Mouse (Mus musculus): ENCODE results near the gene Cdc34. TPM values are rescaled to one million over a fixed set of nuclear protein-coding genes. Genes with fewer than 3 reads are reported as not detected.

Cdc34 gene
- 10 to 100 TPM; 67.0 to 70.2 TPM for total RNA-seq (2021)

DNA sequence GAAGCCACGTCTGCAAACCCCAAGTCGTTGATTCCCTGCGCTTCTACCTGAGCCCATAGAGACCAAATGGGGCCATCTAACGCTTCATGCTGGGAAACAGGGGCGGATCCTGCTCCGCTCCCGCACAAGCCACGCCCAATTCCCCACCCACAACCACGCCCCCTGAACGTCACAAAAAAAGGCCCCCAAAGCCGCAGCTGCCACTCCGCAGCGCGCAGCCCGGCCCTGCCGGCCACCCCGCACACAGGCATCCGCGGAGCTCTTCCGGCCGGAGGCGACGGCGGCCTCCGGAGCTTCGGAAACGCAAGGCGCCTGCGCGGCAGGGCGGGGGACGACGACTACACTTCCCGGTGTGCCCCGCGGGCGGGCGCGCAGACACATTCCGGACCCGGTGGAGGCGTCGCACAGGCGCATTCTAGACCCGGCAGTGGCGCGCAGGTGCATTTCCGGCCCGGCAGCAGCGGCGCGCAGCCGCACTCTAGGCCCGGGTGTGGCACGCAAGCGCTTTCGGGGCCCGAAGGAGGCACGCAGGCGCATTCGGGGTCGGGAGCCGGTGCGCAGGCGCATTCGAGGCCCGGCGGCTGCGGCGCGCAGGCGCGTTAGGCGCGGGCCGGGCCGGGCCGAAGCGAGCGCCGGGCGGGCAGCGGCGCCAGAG is at the start of gene Cdc34:
Gene Cdc34 (plus strand): TSS at position 605 of the 655 bp plus-strand sequence.
- peak; percentile 100 for DNase-seq

DNA sequence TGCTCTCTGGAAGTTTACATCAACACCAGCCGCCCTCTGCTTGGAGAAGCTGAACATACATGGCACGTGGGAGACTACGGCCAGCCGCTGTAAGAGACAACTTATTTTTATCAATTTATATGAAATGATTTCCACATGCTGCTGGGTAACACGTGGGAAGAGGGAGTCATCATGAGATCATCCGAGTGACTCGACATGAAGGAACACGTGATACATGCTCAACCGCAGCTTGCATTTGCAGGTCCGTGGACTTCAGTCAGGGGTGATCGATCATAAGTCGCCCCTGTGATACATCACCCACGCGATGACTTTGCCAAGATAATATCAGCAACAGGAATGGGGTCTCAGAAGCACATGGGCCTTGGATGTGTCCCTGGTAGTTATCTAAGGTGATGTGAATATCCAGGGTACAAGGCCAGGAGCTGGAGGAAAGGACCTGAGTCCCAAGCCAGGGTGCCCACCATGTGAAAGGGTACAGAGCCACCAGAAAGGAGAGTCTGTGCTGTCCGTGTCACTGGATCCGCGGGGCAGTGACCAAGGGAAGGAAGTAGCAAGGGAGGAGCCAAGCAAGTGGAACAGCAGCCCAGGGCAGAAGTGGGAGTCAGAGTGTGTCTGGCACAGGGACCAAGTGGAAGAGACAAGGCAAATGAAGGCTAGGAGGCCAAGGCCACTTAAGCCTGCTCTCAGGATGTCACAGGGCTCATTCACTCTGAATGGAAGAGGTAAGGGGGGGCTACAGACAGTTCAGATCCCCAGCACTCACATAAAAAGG is 48.8 kb upstream of the Cdc34 start:
- no peak for DNase-seq

DNA sequence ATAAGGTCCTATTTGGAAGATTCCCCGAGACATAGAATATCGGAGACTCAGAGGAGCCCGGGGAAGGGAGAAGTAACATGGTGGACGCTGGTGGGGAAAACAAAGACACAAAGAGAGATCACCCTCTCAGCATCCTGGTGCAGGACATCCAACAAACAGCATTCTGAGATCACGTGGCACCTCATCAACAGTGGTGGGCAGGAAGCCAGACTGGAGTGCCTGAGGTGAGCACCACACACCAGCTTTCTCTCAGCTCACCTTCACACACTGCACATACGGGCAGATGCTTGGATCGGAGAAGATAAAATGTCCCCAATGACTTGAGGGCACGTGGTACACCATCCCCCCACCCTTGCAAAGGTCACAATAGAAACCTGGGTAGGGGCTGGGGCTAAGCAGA is 45.7 kb upstream of the Cdc34 start:
- no peak for DNase-seq

- peak; percentile 82 to 84 for DNase-seq
These were observed 44.6 kb upstream of the Cdc34 start, which contains the start of gene Shc2 for GRCm38 (mm10) chr10:79637128-79638110. Shc2 (minus strand) TSS chr10:79637918.

GRCm38 (mm10) chr10:79638486-79639204 is 43.4 kb upstream of the Cdc34 start:
- DNase-seq = peak; percentile 51 to 52

GRCm38 (mm10) chr10:79645711-79646110 is 36.3 kb upstream of the Cdc34 start, which contains the start of gene Odf3l2:
Odf3l2 (minus strand) TSS chr10:79645738.
- DNase-seq = no peak

DNA sequence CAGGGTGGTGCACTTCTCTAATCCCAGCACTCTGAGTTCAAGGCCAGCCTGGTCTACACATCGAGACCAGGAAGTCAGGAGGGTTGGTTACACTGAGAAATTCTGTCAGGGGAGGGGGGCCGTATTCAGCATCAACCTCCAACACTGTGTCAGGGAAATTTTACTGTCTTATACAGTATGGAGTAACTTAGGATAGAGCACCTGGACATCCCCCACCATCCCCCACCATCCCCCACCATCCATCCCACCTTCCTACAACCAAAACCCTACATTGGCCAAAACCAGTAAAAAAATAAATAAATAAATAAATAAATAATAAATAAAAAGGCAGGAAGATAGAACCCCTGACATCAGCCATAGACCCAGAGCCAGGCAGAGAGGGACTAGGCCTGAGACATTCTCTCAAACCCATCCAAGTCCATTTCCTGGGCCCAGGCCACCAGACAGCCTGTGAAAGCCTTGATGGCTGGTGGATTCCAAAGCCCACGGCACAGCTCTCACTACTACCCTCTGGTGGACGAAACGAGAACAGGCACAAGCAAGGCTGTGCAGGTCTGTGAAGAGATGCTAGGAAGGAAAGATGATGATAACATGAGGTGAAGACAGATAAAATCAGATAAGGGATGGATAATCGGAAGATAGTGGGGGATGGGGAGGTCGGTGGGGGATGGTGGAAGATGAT is 32.8 kb upstream of the Cdc34 start:
- peak; percentile 66 to 68 for DNase-seq

GRCm38 (mm10) chr10:79652789-79653188 is 29.2 kb upstream of the Cdc34 start:
- no peak for DNase-seq

GRCm38 (mm10) chr10:79654946-79655395 is 27.0 kb upstream of the Cdc34 start:
- peak; percentile 62 to 73 for DNase-seq

DNA sequence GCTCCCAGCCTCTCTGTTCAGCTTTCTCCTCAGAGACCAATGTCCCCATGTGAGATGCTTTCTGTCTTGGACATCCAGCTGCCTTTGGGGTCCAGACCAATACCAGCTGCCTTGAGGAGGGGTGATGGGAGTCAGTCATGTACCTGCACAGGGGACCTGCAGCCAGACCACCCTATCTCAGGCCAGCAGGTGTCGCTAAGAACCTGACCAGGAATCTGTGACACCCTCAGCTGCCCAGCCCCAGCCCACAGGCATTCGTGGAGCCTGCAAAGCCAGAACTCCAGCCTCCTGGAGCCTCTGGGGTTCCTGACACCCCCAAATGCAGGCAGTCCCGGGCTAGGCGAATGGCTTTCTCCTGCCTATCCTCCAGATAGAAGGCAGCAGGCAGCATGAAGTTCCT is 23.2 kb upstream of the Cdc34 start:
- DNase-seq = no peak

DNA sequence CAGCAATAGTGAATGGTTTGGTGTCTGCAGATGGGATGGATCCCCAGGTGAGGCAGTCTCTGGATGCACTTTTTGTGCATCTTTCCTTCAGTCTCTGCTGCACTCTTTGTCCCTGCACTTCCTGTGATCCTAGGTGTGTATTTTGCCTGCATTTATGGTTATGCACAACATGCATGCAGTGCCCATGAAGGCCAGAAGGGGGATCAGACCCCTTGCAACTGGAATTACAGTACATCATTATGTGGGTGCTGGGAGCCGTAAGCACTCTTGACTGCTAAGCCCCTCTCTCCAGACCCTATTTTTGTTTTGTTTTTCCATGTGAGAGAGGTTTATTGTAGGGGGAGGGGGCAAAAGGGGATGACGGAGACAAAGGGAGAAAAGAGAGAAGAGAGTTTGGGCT is 21.7 kb upstream of the Cdc34 start:
- no peak for DNase-seq

- no peak for DNase-seq
These were observed 20.1 kb upstream of the Cdc34 start for GRCm38 (mm10) chr10:79661861-79662260.

DNA sequence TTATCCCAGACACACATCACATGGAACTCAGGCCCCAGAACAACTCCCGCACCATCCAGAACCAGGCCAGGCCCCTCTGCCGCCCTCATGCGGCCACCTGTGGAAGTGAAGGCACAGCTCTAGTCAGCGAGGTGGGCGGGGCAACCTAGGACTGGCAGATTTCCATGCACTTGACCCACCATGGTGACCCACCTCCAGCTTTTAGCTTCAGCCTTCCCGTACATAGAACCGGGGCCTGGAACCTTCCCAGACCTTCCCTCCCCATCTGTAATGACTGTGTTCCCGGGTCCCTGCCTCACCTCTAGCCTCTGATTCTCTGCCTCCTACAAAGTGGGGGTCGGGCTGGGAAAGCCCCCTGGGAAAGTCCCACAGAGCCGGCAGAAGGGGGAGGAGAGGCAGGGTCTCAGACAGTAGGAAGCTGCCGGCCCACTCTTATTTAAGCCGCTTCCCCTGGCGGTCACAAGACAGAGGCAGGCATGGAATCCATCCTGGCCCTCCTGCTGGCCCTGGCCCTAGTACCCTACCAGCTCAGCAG is 17.8 kb upstream of the Cdc34 start, which contains the start of gene Madcam1:
Gene Madcam1 (plus strand): TSS at position 429 of the 535 bp plus-strand sequence.
- DNase-seq = peak in 1 of 2 experiments; percentile 66

- no peak for DNase-seq
These were observed 16.9 kb upstream of the Cdc34 start for GRCm38 (mm10) chr10:79665051-79665450.

DNA sequence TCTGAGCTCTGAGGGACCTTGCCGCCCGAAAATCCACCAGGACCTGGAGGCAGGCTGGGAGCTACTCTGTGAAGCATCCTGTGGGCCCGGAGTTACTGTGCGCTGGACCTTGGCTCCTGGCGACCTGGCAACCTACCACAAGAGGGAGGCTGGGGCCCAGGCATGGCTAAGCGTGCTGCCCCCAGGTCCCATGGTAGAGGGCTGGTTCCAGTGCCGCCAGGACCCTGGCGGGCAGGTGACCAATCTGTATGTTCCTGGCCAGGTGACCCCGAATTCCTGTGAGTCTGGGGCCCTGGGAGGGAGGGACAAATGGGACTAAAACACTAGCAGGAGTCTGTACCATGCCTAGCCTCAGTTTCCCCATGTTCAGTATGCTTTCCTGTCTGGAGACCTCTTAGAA is 15.5 kb upstream of the Cdc34 start:
- no peak for DNase-seq

- no peak for DNase-seq
These were observed 13.9 kb upstream of the Cdc34 start for GRCm38 (mm10) chr10:79668076-79668475.

DNA sequence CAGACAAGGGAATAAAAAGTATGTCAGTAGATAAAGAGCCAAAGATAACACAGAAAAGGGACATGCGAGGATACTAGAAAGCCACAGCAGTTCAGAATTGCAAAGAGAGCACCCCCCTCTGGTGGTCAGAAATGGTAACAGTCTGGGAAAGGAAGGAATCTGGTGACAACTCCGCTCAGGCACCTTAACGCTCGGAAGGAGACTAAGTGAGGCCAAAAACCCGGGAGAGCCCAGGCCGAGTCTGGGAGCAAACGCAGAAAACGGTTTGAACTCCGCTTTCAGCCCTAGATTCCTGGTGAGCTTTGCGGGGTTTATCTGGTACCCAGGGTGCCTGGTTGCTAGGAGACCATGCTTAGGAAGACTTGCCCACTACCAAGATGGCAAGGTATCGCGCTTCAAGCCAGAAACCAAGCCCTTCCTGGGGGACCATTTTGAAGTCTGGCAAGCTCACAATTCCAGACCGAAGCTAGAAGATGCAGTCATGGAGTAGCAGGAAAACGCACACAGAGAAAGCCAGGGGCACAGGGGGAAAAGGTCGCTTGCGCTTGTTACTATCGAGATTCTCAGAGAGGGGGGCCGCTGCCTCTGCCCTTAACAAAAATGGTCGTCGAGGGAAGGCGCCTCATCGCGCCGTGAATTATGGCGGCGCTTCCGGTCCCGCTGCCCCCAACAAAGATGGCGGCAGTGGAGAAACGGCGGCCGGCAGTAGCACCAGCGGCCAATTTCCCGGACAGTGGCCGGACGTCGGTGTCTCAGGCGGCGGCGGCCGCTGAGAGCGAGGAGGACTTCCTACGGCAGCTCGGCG is 13.0 kb upstream of the Cdc34 start, which contains the start of gene Tpgs1:
Gene Tpgs1 (plus strand): TSS at position 599 of the 805 bp plus-strand sequence.
- DNase-seq = peak; percentile 89 to 92

GRCm38 (mm10) chr10:79669576-79670057 is 12.4 kb upstream of the Cdc34 start:
- peak; percentile 78 to 84 for DNase-seq

- no peak for DNase-seq
These were observed 11.7 kb upstream of the Cdc34 start for GRCm38 (mm10) chr10:79670071-79670888.
